Mouse (Mus musculus): ENCODE results near the gene Itga3. TPM values are rescaled to one million over a fixed set of nuclear protein-coding genes. Genes with fewer than 3 reads are reported as not detected.

Gene Itga3
- polyA plus RNA-seq, 1 experiment, result 17.1 TPM

DNA sequence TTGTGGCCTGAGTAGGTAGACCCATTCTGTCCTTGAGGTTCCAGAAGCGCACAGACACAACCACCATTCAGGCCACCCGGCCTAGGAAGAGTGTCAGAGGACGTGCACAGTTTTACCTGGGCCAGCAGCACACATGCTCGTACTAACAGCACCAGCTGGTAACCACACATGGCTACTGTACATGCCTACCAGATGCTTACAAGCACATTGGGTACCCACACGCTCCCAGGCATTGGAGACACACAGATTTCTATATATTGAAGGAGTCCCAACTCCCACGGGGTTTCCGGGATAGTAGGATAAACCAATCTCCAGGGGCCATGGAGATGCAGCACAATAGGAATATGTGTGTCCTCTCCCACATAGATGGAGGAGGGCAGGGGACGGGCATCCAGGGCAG is 73.9 kb downstream of the Itga3 start:
- Histone ChIP-seq H3K27me3 (ENCODE audit: control insufficient read depth, insufficient read depth, low read length) (no peaks in the 10 kb centered on the region), H3K4me1 (replicated peaks; ENCODE audit: control insufficient read depth, insufficient read depth, low read length) (peaks cover 43% of the 10 kb centered on the region), H3K36me3 (ENCODE audit: control insufficient read depth, insufficient read depth, low read length) (peaks cover 40% of the 10 kb centered on the region), H3K27ac (ENCODE audit: control insufficient read depth, insufficient read depth, low read length) (no peak overlapping the region), H3K4me3 (ENCODE audit: control insufficient read depth, insufficient read depth, low read length) (no peak overlapping the region)
- DNase-seq, result no peak
- TF ChIP-seq POLR2A (IDR thresholded peaks at IDR 0.05; ENCODE audit: control insufficient read depth, extremely low read depth, insufficient read depth, low read length, poor library complexity), result no peak
- no peak for TF ChIP-seq CTCF (IDR thresholded peaks at IDR 0.05; ENCODE audit: borderline replicate concordance, control insufficient read depth, extremely low read depth, insufficient read depth, low read length, poor library complexity)
- WGBS, result 98% methylated on average over 8 of the region's 8 CpGs

DNA sequence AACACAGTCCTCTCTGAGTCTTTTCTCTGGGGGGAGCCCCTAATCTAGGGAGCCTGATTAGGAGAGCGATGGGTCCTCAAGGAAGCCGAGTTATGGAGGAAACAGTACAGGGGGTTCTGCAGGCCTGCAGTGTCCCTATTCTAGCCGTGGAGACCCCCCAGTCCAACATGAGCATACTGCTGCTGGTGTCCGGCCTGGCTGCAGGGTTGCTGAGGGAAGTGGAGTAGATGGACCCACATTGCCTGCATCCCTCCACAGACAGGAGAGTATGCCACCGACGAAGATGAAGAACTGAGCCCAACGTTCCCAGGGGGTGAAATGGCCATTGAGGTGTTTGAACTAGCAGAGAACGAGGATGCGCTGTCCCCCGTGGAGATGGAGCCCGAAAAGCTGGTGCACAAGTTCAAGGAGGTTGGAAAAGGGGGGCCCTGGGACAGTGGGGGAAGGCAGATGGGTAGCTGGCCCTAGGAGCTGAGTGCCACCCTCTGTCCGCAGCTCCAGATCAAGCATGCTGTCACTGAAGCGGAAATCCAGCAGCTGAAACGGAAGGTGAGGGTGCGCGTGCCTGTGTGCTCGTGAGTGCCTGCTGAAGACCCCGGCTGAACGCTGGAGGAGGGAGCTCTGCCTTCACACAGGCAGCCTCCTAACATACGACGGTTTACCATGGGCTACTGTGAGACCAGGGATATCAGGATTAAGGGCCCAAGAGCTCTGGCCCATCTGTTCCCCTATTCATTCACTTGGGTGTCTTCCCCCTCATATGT is 74.8 kb downstream of the Itga3 start:
- Histone ChIP-seq H3K4me1 (replicated peaks; ENCODE audit: control insufficient read depth, insufficient read depth, low read length) (peaks cover 52% of the 10 kb centered on the region), H3K27me3 (ENCODE audit: control insufficient read depth, insufficient read depth, low read length) (no peaks in the 10 kb centered on the region), H3K4me3 (ENCODE audit: control insufficient read depth, insufficient read depth, low read length) (no peak overlapping the region), H3K36me3 (ENCODE audit: control insufficient read depth, insufficient read depth, low read length) (peaks cover 41% of the 10 kb centered on the region), H3K27ac (ENCODE audit: control insufficient read depth, insufficient read depth, low read length) (no peak overlapping the region)
- 94% methylated on average over 21 of the region's 21 CpGs for WGBS
- no peak for DNase-seq
- TF ChIP-seq CTCF (IDR thresholded peaks at IDR 0.05; ENCODE audit: borderline replicate concordance, control insufficient read depth, extremely low read depth, insufficient read depth, low read length, poor library complexity) (no peak), POLR2A (IDR thresholded peaks at IDR 0.05; ENCODE audit: control insufficient read depth, extremely low read depth, insufficient read depth, low read length, poor library complexity) (no peak)

DNA sequence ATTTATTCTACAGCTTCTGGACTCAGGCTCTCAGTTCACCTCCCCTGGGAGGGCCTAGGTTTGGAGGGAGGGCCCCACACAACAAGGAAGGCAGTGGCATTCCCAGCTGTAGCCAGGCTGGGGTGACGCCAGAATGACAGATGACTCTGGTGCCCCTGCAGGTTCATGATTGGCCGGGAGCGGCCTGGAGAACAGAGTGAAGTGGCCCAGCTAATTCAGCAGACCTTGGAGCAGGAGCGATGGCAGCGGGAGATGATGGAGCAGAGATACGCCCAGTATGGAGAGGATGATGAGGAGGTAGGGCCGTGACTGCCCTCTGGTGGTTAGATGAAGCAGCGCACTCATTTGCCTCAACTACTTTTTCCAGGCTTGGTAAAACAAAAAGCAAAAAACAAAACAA is 75.5 kb downstream of the Itga3 start:
- H3K36me3 ChIP-seq (ENCODE audit: control insufficient read depth, insufficient read depth, low read length), result peaks cover 47% of the 10 kb centered on the region
- peaks cover 56% of the 10 kb centered on the region for H3K4me1 ChIP-seq (replicated peaks; ENCODE audit: control insufficient read depth, insufficient read depth, low read length)
- peak overlapping the region; percentile 4; the same call in 1 of the 2 replicates for H3K4me3 ChIP-seq (ENCODE audit: control insufficient read depth, insufficient read depth, low read length)
- peak; percentile 70 for DNase-seq
- 5% methylated on average over 8 of the region's 8 CpGs for WGBS
- peak overlapping the region; percentile 30 for H3K27ac ChIP-seq (ENCODE audit: control insufficient read depth, insufficient read depth, low read length)
- TF ChIP-seq POLR2A (IDR thresholded peaks at IDR 0.05; ENCODE audit: control insufficient read depth, extremely low read depth, insufficient read depth, low read length, poor library complexity), result 0 out of 2 replicates have a peak, but pooled peaks have one; percentile 23
- peak; percentile 80; the same call in 1 of the 2 replicates for TF ChIP-seq CTCF (IDR thresholded peaks at IDR 0.05; ENCODE audit: borderline replicate concordance, control insufficient read depth, extremely low read depth, insufficient read depth, low read length, poor library complexity)
- H3K27me3 ChIP-seq (ENCODE audit: control insufficient read depth, insufficient read depth, low read length), result no peaks in the 10 kb centered on the region

DNA sequence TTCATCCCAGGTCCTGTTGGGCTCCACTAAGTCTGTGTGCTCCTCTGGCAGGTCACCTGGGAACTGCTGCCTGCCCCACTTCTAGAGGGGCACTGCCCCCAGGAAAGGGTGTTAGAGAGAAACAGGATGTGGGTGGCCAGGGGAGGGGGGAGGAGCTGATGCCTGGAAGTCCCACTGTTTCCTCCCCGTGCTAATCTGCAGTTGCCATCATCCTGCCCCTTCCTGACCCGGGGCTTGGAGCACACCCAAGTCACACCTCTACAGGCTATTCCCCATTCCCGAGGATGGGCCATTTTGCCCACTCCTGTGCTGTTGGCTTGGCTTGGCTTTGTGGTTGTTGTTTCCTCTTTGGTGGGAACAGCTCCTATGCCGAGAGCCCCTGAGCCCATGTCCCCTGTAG is 76.1 kb downstream of the Itga3 start:
- H3K27ac ChIP-seq (ENCODE audit: control insufficient read depth, insufficient read depth, low read length), result peak overlapping the region; percentile 95
- H3K4me3 ChIP-seq (ENCODE audit: control insufficient read depth, insufficient read depth, low read length), result peak overlapping the region; percentile 4; the same call in 1 of the 2 replicates
- TF ChIP-seq POLR2A (IDR thresholded peaks at IDR 0.05; ENCODE audit: control insufficient read depth, extremely low read depth, insufficient read depth, low read length, poor library complexity) (no peak; the same call in 1 of the 2 replicates), CTCF (IDR thresholded peaks at IDR 0.05; ENCODE audit: borderline replicate concordance, control insufficient read depth, extremely low read depth, insufficient read depth, low read length, poor library complexity) (no peak)
- H3K4me1 ChIP-seq (replicated peaks; ENCODE audit: control insufficient read depth, insufficient read depth, low read length), result peaks cover 56% of the 10 kb centered on the region
- H3K36me3 ChIP-seq (ENCODE audit: control insufficient read depth, insufficient read depth, low read length), result peaks cover 47% of the 10 kb centered on the region
- DNase-seq, result peak; percentile 77
- no peaks in the 10 kb centered on the region for H3K27me3 ChIP-seq (ENCODE audit: control insufficient read depth, insufficient read depth, low read length)
- 3% methylated on average over 4 of the region's 4 CpGs for WGBS

DNA sequence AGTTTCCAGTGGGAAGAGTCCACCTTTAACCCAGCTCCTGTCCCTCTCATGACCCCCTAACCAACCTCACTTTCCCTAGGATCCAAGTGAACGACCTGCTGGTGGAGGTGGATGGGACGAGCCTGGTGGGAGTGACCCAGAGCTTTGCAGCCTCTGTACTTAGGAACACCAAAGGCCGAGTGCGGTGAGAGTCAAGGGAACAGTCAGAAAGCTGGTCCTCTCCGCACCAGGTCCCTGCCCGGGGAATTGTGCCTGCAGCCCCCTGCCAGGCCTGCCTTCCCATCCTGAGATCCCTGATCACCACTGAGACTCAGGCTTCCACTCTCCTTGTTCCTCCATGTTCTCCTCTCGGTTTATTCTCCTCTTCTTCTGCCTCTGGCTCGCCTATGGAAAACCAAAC is 76.5 kb downstream of the Itga3 start:
- Histone ChIP-seq H3K27me3 (ENCODE audit: control insufficient read depth, insufficient read depth, low read length) (no peaks in the 10 kb centered on the region), H3K36me3 (ENCODE audit: control insufficient read depth, insufficient read depth, low read length) (peaks cover 43% of the 10 kb centered on the region), H3K4me1 (replicated peaks; ENCODE audit: control insufficient read depth, insufficient read depth, low read length) (peaks cover 59% of the 10 kb centered on the region), H3K4me3 (ENCODE audit: control insufficient read depth, insufficient read depth, low read length) (no peak overlapping the region), H3K27ac (ENCODE audit: control insufficient read depth, insufficient read depth, low read length) (peak overlapping the region; percentile 95)
- 57% methylated on average over 8 of the region's 8 CpGs for WGBS
- no peak for DNase-seq
- TF ChIP-seq CTCF (IDR thresholded peaks at IDR 0.05; ENCODE audit: borderline replicate concordance, control insufficient read depth, extremely low read depth, insufficient read depth, low read length, poor library complexity) (no peak), POLR2A (IDR thresholded peaks at IDR 0.05; ENCODE audit: control insufficient read depth, extremely low read depth, insufficient read depth, low read length, poor library complexity) (no peak)

DNA sequence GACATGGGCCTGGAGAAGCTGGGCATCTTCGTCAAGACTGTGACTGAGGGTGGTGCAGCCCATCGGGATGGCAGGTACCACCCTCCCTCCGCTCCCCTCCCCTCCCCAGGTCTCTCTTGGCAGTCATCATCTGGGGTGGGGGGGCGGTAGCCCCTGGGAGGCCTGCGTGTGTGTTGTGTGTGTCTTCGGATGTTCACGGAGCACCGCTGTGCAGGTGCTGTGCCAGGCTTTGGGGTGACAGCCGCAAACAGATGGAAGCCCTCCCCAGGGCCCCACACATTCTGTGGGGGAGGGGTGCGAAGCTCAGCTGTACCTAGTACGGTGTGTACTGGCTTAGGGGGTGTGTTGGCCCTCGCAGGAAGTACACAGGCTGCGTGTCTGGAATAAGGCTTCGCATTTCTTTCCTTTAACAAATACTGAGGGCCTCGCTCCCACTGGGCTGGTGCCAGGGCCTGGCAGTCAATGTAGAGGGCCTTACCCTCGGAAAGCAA is 78.5 kb downstream of the Itga3 start:
- Histone ChIP-seq H3K4me1 (replicated peaks; ENCODE audit: control insufficient read depth, insufficient read depth, low read length) (peaks cover 79% of the 10 kb centered on the region), H3K27ac (ENCODE audit: control insufficient read depth, insufficient read depth, low read length) (peak overlapping the region; percentile 95), H3K36me3 (ENCODE audit: control insufficient read depth, insufficient read depth, low read length) (peaks cover 35% of the 10 kb centered on the region), H3K27me3 (ENCODE audit: control insufficient read depth, insufficient read depth, low read length) (no peaks in the 10 kb centered on the region), H3K4me3 (ENCODE audit: control insufficient read depth, insufficient read depth, low read length) (peak overlapping the region; percentile 19)
- TF ChIP-seq POLR2A (IDR thresholded peaks at IDR 0.05; ENCODE audit: control insufficient read depth, extremely low read depth, insufficient read depth, low read length, poor library complexity), result no peak
- peak; percentile 58; the same call in 1 of the 2 replicates for TF ChIP-seq CTCF (IDR thresholded peaks at IDR 0.05; ENCODE audit: borderline replicate concordance, control insufficient read depth, extremely low read depth, insufficient read depth, low read length, poor library complexity)
- 12% methylated on average over 16 of the region's 16 CpGs for WGBS
- peak; percentile 94 for DNase-seq

Measured in thymus, adult 2 months (tissue).